8 mouse cellular contexts compared by ENCODE assay signal in genomic region chr5:19227281-19227680, GRCm38 (mm10). TPM values are rescaled to one million over a fixed set of nuclear protein-coding genes. Genes with fewer than 3 reads are reported as not detected.
DNase-seq lines count a peak whose midpoint lies in the region; ATAC-seq and TF ChIP-seq lines count a peak whose summit lies in the region.

No protein-coding gene starts in this region.

- H3K36me3 ChIP-seq in forebrain, embryonic 14.5 days (ENCODE audit: control insufficient read depth, insufficient read depth, low read length) = no peaks in the 10 kb centered on the region
- H3K36me3 ChIP-seq in hindbrain, postnatal 0 days (ENCODE audit: insufficient read depth, low read length) = no peaks in the 10 kb centered on the region
- no peaks in the 10 kb centered on the region for H3K36me3 ChIP-seq in limb, embryonic 15.5 days

- peak overlapping the region; percentile 62 for H3K4me3 ChIP-seq in forebrain, embryonic 14.5 days (ENCODE audit: low read depth, low read length)
- H3K4me3 ChIP-seq in hindbrain, postnatal 0 days (ENCODE audit: low read length) = peak overlapping the region; percentile 58
- H3K4me3 ChIP-seq in limb, embryonic 15.5 days = peak overlapping the region; percentile 66

- 0 out of 2 replicates have a peak overlapping the region, but pooled peaks have one; percentile 74 for H3K27ac ChIP-seq in forebrain, embryonic 14.5 days (ENCODE audit: low read depth, low read length)
- H3K27ac ChIP-seq in hindbrain, postnatal 0 days = peak overlapping the region; percentile 74
- H3K27ac ChIP-seq in limb, embryonic 15.5 days = peak overlapping the region; percentile 86; the same call in 1 of the 2 replicates

- peak; percentile 10; the same call in 1 of the 2 replicates for TF ChIP-seq CTCF in hindbrain, postnatal 0 days (IDR thresholded peaks at IDR 0.05; ENCODE audit: low read depth)

- WGBS in forebrain, embryonic 14.5 days = 0% methylated on average over 21 of the region's 21 CpGs
- under 1% methylated on average over 20 of the region's 21 CpGs for WGBS in hindbrain, postnatal 0 days
- 0% methylated on average over 21 of the region's 21 CpGs for WGBS in limb, embryonic 15.5 days

- peak; percentile 15 to 25 for DNase-seq in left cerebral cortex, adult 18-20 months (ENCODE audit: low spot score in 2 of 2)
- no peak for DNase-seq in left cerebral cortex, adult 9 months (ENCODE audit: low spot score in 2 of 2)
- DNase-seq in forebrain, embryonic 14.5 days (ENCODE audit: low spot score) = peak; percentile 36
- peak; percentile 27 for DNase-seq in hindbrain, postnatal 0 days (ENCODE audit: low spot score)
- DNase-seq in retina, postnatal 7 days (ENCODE audit: low read depth, low spot score) = peak; percentile 9
- DNase-seq in spleen, adult 18-20 months = no peak

- H3K9me3 ChIP-seq in forebrain, embryonic 14.5 days (replicated peaks; ENCODE audit: control insufficient read depth, low read length) = no peaks in the 10 kb centered on the region
- no peaks in the 10 kb centered on the region for H3K9me3 ChIP-seq in hindbrain, postnatal 0 days (ENCODE audit: low read length)
- H3K9me3 ChIP-seq in limb, embryonic 15.5 days = no peaks in the 10 kb centered on the region

- peak overlapping the region; percentile 99 for H3K4me2 ChIP-seq in forebrain, embryonic 14.5 days (ENCODE audit: low read length)
- peak overlapping the region; percentile 94 for H3K4me2 ChIP-seq in hindbrain, postnatal 0 days (ENCODE audit: low read depth, low read length)
- H3K4me2 ChIP-seq in limb, embryonic 15.5 days = peak overlapping the region; percentile 85

- ATAC-seq in cerebellum, adult (ENCODE audit: insufficient number of reproducible peaks, low FRiP score, low TSS enrichment) = peak; percentile 5
- peak; percentile 4; the same call in 1 of the 2 replicates for ATAC-seq in forebrain, embryonic 14.5 days
- ATAC-seq in hindbrain, postnatal 0 days = no peak
- peak; percentile 9; the same call in 1 of the 2 replicates for ATAC-seq in limb, embryonic 15.5 days (ENCODE audit: insufficient number of reproducible peaks, low FRiP score, low TSS enrichment, low read depth)

- peaks cover 3% of the 10 kb centered on the region; the same call in 1 of the 2 replicates for H3K4me1 ChIP-seq in forebrain, embryonic 14.5 days (ENCODE audit: control insufficient read depth, insufficient read depth, low read length)
- no peaks in the 10 kb centered on the region for H3K4me1 ChIP-seq in hindbrain, postnatal 0 days (ENCODE audit: insufficient read depth, low read length)
- H3K4me1 ChIP-seq in limb, embryonic 15.5 days = peaks cover 19% of the 10 kb centered on the region

- H3K27me3 ChIP-seq in forebrain, embryonic 14.5 days (replicated peaks; ENCODE audit: control insufficient read depth, insufficient read depth, low read length) = no peaks in the 10 kb centered on the region
- no peaks in the 10 kb centered on the region for H3K27me3 ChIP-seq in hindbrain, postnatal 0 days (ENCODE audit: insufficient read depth, low read length)
- H3K27me3 ChIP-seq in limb, embryonic 15.5 days = no peaks in the 10 kb centered on the region

- peak overlapping the region; percentile 77 for H3K9ac ChIP-seq in forebrain, embryonic 14.5 days (ENCODE audit: low read length)
- H3K9ac ChIP-seq in hindbrain, postnatal 0 days (replicated peaks; ENCODE audit: low read length) = peak overlapping the region; percentile 57
- peak overlapping the region; percentile 53 for H3K9ac ChIP-seq in limb, embryonic 15.5 days

RNA-seq across cellular contexts. Expression of gene Magi2, which starts 0.4 kb away (rescaled TPM):
- 100 to 1,000 TPM; 125 to 134 TPM for total RNA-seq in left cerebral cortex, adult 18-20 months (2021)
- polyA plus RNA-seq in forebrain, embryonic 14.5 days (2014; fragmentation: Nextera tagmentation; extraction: Ambion mirVana) = 8.4 and 13.5 TPM in 2 replicates
- 45.5 and 48.5 TPM in 2 replicates for total RNA-seq in hindbrain, postnatal 0 days (2014; rRNA removed)
- 17.3 and 19.3 TPM in 2 replicates for polyA plus RNA-seq in hindbrain, postnatal 0 days (2015; fragmentation: Nextera tagmentation; extraction: Ambion mirVana)
- polyA plus RNA-seq in limb, embryonic 15.5 days (2015; fragmentation: Nextera tagmentation; extraction: Ambion mirVana) = 4.4 and 5.3 TPM in 2 replicates

Comparison
In these comparisons a context has a peak if more than half of its experiments do, and no peak if none do; other contexts are left out.
1. DNase-seq: peak in left cerebral cortex, adult 18-20 months (2 of 2), forebrain, embryonic 14.5 days (single experiment), hindbrain, postnatal 0 days (single experiment) and retina, postnatal 7 days (single experiment); none in left cerebral cortex, adult 9 months (0 of 2) and spleen, adult 18-20 months (0 of 2).
2. Peak in every context shown above with its lines, with median percentiles within 50 percentile points of each other: H3K27ac ChIP-seq, H3K4me2 ChIP-seq, H3K4me3 ChIP-seq and H3K9ac ChIP-seq.